Mouse (Mus musculus) stomach, embryonic 14.5 days (tissue): ENCODE results near the gene Mkrn1. TPM values are rescaled to one million over a fixed set of nuclear protein-coding genes. Genes with fewer than 3 reads are reported as not detected.
"Not testable (repeated sequence)": the region's sequence is repeated elsewhere in the genome, so short reads cannot be mapped to it uniquely, and the experiment has no call there.

Experiments used
- ATAC-seq: fragments of 200-750 bp; cut with Nextera tagmentation; 2 replicates; pipeline ENCODE4 v1.8.0; 2017; ENCODE audit warnings: low read depth, moderate TSS enrichment; ENCODE audit not compliant: insufficient number of reproducible peaks, insufficient read depth, low FRiP score
- H3K27ac ChIP-seq: fragments of 300-500 bp; sonication (generic); 2 replicates; pipeline ENCODE4 v1.5.1; 2014; ENCODE audit warnings: mild to moderate bottlenecking, low read length, moderate library complexity, mixed read lengths
- H3K27me3 ChIP-seq: fragments of 300-500 bp; sonication (generic); 2 replicates; pipeline ENCODE4 v1.6.1; 2014; ENCODE audit warnings: low read length, control low read depth, mixed read lengths; ENCODE audit not compliant: control insufficient read depth, insufficient read depth
- H3K36me3 ChIP-seq: fragments of 300-500 bp; sonication (generic); 2 replicates; pipeline ENCODE4 v1.6.1; 2014; ENCODE audit warnings: mild to moderate bottlenecking, control low read depth, low read length, moderate library complexity, mixed read lengths; ENCODE audit not compliant: control insufficient read depth, insufficient read depth
- H3K4me1 ChIP-seq: fragments of 300-500 bp; sonication (generic); 2 replicates; pipeline ENCODE4 v1.6.1; 2014; ENCODE audit warnings: low read length, control low read depth, mixed read lengths; ENCODE audit not compliant: control insufficient read depth, insufficient read depth
- H3K4me2 ChIP-seq: fragments of 300-500 bp; sonication (generic); replicated peaks from 2 replicates; pipeline ENCODE4 v1.6.1; 2014; ENCODE audit warnings: low read depth, low read length, control low read depth
- H3K4me3 ChIP-seq: fragments of 300-500 bp; sonication (generic); 2 replicates; pipeline ENCODE4 v1.5.1; 2014; ENCODE audit warnings: low read depth, low read length, control low read depth
- H3K9ac ChIP-seq: fragments of 300-500 bp; sonication (generic); replicated peaks from 2 replicates; pipeline ENCODE4 v1.6.1; 2014; ENCODE audit warnings: low read depth, mild to moderate bottlenecking, control low read depth, low read length, moderate library complexity, mixed read lengths
- H3K9me3 ChIP-seq: fragments of 300-500 bp; sonication (generic); 2 replicates; pipeline ENCODE4 v1.6.1; 2016; ENCODE audit warnings: low read depth, low read length, control low read depth; ENCODE audit not compliant: control insufficient read depth
- WGBS: fragments of 180-500 bp; shearing (Covaris S2); extraction: QIAGEN DNeasy Blood & Tissue Kit; methylation state at CpG from one replicate; pipeline ENCODE4 v1.1.7; 2014; 5-methylcytosine and 5-hydroxymethylcytosine counted together
- polyA plus RNA-seq: library from polyadenylated mRNA; unstranded; fragments of >200 nt; fragmentation: Nextera tagmentation; extraction: Ambion mirVana; gene quantifications from 2 replicates; pipeline ENCODE4 v1.2.1, GENCODE M21; 2014

Gene Mkrn1
- polyA plus RNA-seq, 1 experiment from 2014 or later, result 56.3 TPM

DNA sequence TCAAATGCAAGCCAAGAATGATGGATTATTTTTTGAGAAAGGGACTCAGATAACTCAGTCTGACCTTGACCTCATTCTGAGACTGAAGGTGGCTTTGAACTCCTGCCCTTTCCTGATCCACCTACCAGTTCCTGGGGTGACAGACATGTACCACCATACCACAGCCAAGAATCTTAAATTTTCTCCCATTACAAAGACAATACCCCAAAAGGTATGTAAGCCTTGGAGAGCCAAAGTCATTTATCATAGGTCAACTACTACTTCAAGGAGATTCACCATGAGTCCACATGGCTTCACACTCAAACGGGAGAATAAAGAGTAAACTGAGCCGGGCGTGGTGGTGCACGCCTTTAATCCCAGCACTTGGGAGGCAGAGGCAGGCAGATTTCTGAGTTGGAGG, 30.3 kb upstream of the Mkrn1 start:
- no peak for ATAC-seq
- Histone ChIP-seq H3K4me2 (no peak overlapping the region), H3K36me3 (no peaks in the 10 kb centered on the region), H3K4me3 (no peak overlapping the region), H3K9ac (no peak overlapping the region), H3K27ac (no peak overlapping the region), H3K9me3 (no peaks in the 10 kb centered on the region), H3K4me1 (no peaks in the 10 kb centered on the region), H3K27me3 (no peaks in the 10 kb centered on the region)
- WGBS, result 91% methylated on average over 4 of the region's 4 CpGs

GRCm38 (mm10) chr6:39447429-39448185, 27.3 kb upstream of the Mkrn1 start:
- Histone ChIP-seq H3K4me1 (no peaks in the 10 kb centered on the region), H3K4me2 (no peak overlapping the region)
- no peak for ATAC-seq

DNA sequence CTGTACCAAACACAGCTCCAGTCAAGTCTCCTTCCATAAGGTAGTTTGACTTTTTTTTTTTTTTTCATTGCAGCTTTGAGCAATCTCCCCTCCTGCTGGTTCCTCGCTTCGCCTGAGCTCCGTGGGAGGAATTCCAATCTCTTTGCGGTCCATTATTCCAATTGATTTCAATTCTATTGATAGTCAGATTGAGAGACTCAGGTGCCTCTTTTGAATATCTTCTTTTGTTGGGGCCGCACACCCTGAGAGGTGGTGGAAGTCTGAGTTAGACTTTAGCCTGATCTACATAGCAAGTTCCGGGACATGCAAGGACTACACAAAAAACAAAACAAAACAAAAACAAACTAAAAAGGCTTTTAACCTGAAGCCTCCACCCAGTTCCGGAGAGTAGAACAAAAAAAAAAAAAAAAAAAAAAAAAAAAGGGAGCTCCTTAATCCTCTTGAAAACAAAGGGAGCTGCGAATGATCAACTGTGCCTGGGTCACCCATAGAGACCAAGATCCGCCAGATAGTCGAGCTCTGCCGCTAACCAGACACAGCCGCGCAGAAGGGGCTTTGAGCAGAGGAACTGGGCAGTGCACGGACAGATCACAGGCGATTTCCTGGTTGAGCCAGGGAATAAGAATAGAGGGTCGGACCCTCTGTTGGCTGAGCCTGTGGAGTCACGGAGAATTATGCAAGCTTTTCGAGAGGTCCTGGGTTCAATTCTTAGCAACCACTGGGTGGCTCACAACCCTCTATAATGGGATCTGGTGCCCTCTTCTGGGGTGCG, 25.7 kb upstream of the Mkrn1 start:
- no peak for ATAC-seq
- H3K27me3 ChIP-seq, result no peaks in the 10 kb centered on the region
- no peak overlapping the region for H3K9ac ChIP-seq
- H3K4me2 ChIP-seq, result no peak overlapping the region
- no peaks in the 10 kb centered on the region for H3K9me3 ChIP-seq
- H3K4me3 ChIP-seq, result no peak overlapping the region
- H3K36me3 ChIP-seq, result no peaks in the 10 kb centered on the region
- H3K27ac ChIP-seq, result no peak overlapping the region
- H3K4me1 ChIP-seq, result no peaks in the 10 kb centered on the region
- WGBS, result 17% methylated on average over 19 of the region's 19 CpGs

More at GRCm38 (mm10) chr6:39447429-39448185, 27.3 kb upstream of the Mkrn1 start:
- Histone ChIP-seq H3K36me3 (no peaks in the 10 kb centered on the region), H3K27ac (no peak overlapping the region), H3K9ac (no peak overlapping the region), H3K27me3 (no peaks in the 10 kb centered on the region), H3K4me3 (no peak overlapping the region), H3K9me3 (no peaks in the 10 kb centered on the region)
- 54% methylated on average over 4 of the region's 4 CpGs for WGBS

GRCm38 (mm10) chr6:39442786-39443287, 22.6 kb upstream of the Mkrn1 start:
- H3K36me3 ChIP-seq, result no peaks in the 10 kb centered on the region
- no peaks in the 10 kb centered on the region for H3K4me1 ChIP-seq
- H3K27ac ChIP-seq, result no peak overlapping the region
- H3K4me3 ChIP-seq, result no peak overlapping the region
- no peak for ATAC-seq
- no peak overlapping the region for H3K4me2 ChIP-seq
- H3K27me3 ChIP-seq, result no peaks in the 10 kb centered on the region
- H3K9ac ChIP-seq, result no peak overlapping the region
- H3K9me3 ChIP-seq, result no peaks in the 10 kb centered on the region

DNA sequence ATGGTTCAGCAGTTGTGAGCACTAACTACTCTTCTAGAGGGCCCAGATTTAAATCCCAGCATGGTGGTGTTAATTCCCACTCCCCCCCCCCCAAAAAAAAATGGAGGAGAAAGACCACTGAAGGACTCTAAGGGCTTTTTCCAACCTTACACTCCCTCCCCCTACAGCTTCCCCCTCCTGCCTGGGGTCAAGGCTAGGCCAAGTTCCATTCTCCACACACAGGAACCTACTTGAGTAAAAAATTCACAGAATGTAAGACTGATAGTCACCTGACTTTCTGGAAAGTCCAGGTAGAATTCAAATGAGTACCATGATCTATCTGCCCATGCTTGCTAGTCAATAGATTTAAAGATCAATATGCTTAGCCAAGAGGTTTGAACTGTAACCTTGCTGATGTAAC, 19.9 kb upstream of the Mkrn1 start:
- Histone ChIP-seq H3K9me3 (no peaks in the 10 kb centered on the region), H3K4me1 (no peaks in the 10 kb centered on the region), H3K4me3 (no peak overlapping the region), H3K9ac (no peak overlapping the region), H3K36me3 (no peaks in the 10 kb centered on the region), H3K27ac (no peak overlapping the region), H3K27me3 (no peaks in the 10 kb centered on the region), H3K4me2 (no peak overlapping the region)
- ATAC-seq, result no peak

DNA sequence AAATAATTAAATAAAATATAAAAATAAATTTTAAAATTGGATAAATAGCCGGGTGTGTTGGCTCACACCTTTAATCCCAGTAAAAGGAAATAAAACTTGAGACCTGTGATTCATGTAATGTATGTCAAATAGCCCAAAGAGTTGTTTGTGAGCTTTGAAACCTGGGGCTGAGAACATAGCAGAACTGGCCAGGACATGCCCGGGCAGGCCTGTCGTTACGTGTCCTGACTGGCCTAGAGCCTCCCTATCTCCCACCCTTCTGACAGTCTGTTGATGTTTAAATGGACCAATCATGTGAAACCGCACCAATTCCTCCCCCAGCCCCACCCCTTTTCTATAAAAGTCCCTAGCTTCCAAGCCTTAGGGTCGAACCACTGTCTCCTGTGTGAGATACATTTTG, 17.3 kb upstream of the Mkrn1 start:
- H3K9ac ChIP-seq, ATAC-seq, H3K27me3 ChIP-seq, H3K4me1 ChIP-seq, H3K4me3 ChIP-seq, H3K4me2 ChIP-seq, H3K9me3 ChIP-seq, H3K36me3 ChIP-seq, H3K27ac ChIP-seq: not testable (repeated sequence)
- WGBS, result 88% methylated on average over 6 of the region's 6 CpGs

- H3K4me2 ChIP-seq, result no peak overlapping the region
- 85% methylated on average over 5 of the region's 5 CpGs for WGBS
Observed at GRCm38 (mm10) chr6:39435875-39436274, 15.6 kb upstream of the Mkrn1 start.

DNA sequence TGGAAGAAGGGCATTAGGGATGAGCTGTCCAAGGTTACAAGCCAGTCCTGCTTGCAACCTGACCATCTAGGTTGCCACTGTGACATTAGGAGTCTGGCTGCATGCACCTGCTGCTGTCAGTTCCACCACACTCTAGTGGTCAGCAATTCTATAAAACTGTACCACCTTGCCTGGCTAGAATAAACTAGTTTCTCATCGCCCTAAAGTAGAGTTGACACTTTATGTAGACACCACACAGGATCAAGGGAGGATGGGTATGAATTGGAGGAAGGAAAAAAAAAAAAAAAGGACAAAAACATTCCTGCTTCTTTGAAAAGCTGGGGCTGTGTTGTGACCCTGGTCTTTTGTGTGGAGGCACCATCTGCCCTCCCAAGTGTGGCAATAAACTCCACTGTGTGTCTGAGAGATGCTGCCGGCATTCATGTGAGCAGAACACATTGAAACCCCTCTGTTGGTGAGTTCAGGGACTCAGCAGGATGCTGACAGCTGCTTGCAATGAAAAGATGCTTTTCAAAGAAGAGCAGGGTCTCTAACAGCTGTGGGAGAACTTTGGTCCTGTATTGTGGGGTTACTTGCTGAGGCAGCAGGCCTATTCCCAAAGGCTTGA, 14.7 kb upstream of the Mkrn1 start:
- 83% methylated on average over 2 of the region's 2 CpGs for WGBS

More at GRCm38 (mm10) chr6:39435875-39436274, 15.6 kb upstream of the Mkrn1 start:
- Histone ChIP-seq H3K27ac (no peak overlapping the region), H3K9ac (no peak overlapping the region), H3K4me1 (no peaks in the 10 kb centered on the region), H3K9me3 (no peaks in the 10 kb centered on the region), H3K27me3 (no peaks in the 10 kb centered on the region), H3K4me3 (no peak overlapping the region), H3K36me3 (no peaks in the 10 kb centered on the region)
- ATAC-seq, result no peak

More for the DNA sequence above, 14.7 kb upstream of the Mkrn1 start:
- H3K9me3 ChIP-seq, result no peaks in the 10 kb centered on the region
- H3K27me3 ChIP-seq, result no peaks in the 10 kb centered on the region
- no peak for ATAC-seq
- H3K4me2 ChIP-seq, result no peak overlapping the region
- no peaks in the 10 kb centered on the region for H3K4me1 ChIP-seq
- no peak overlapping the region for H3K27ac ChIP-seq
- no peak overlapping the region for H3K9ac ChIP-seq
- no peaks in the 10 kb centered on the region for H3K36me3 ChIP-seq
- H3K4me3 ChIP-seq, result no peak overlapping the region
